Mouse (Mus musculus) adrenal gland, adult 18-20 months (tissue): ENCODE data around the gene 4930467E23Rik. TPM values are rescaled to one million over a fixed set of nuclear protein-coding genes. Genes with fewer than 3 reads are reported as not detected.
"Not testable (repeated sequence)": the region's sequence is repeated elsewhere in the genome, so short reads cannot be mapped to it uniquely, and the experiment has no call there.

Source experiments
- DNase-seq, 2 experiments: peaks; one replicate each; pipeline ENCODE4 v3.0.0; 2021 to 2022; ENCODE audit warnings: low spot score in 2 of 2
- total RNA-seq, 2 experiments: library from RNA; stranded (reverse); gene quantifications; 1 replicate in 1 of 2; 2 replicates in 1 of 2; pipeline ENCODE4 v1.2.3; 2021

The 4930467E23Rik gene
- total RNA-seq, 2 experiments from 2014 or later = not detected

DNA sequence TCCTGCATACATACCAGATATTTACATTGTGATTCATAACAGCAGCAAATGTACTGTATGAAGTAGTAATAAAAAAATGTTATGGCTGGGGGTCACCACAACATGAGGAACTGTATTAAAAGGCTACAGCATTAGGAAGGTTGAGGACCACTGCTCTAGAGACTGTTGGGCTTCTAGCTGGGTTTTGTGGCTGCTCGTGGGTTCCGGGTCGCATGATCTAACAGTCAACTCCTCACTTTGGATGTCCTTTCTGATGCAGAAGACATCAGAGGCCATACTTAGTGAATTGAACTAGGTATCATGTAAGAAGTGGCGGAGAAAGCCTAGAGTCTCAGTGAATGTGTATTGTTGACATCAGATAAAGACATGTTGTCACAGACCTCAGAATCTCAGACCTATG, 19.9 kb upstream of the 4930467E23Rik start:
- peak in 1 of 2 experiments; percentile 50 for DNase-seq

GRCm38 (mm10) chr8:19711171-19711860, 18.1 kb upstream of the 4930467E23Rik start:
- not testable (repeated sequence) for DNase-seq

GRCm38 (mm10) chr8:19712227-19712750, 17.1 kb upstream of the 4930467E23Rik start:
- DNase-seq = not testable (repeated sequence)

DNA sequence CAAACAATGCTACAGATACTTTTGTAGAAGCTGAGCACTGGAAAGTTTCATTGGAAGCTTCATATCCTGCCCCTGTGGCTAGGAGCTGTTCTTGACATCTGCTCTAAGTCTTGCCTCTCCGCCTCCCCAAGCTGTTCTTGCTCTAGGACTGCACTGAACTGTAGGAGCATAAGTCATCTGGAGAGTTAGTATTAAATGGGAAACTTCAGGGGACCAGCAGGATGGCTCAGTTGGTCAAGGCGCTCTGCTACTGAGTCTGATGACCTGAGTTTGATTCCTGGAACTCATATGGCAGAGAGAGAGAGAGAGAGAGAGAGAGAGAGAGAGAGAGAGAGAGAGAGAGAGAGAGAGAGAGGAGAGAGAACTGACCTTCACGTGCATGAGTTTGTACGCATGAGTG, 16.6 kb upstream of the 4930467E23Rik start:
- DNase-seq = not testable (repeated sequence)

DNA sequence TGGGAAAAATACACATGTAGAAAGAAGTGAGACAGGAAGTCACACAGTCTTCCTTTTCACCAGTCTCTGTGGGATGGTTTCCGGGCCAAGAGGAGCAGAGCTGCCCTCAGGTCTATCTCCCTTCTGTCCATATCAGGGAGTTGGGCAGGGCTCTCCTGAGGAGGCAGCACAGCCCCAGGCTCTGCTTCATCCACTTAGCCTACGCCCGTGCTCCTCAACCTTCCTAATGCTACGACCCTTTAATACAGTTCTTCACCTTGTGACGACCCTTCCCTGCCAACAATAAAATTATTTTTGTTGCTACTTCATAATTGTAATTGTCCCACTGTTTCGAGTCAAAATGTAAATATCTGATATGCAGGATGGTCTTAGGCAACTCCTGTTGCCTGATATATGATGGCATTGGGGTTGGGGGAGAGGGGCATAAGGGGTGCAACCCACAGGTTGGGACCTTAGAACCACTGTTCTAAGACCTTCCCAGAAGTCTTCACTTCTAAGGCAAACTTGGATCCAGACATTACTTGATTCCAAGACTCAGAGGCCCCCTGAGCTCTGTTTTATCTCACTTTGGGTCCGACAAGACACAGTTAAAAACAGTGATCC, 16.0 kb upstream of the 4930467E23Rik start:
- peak in 1 of 2 experiments; percentile 42 for DNase-seq

DNA sequence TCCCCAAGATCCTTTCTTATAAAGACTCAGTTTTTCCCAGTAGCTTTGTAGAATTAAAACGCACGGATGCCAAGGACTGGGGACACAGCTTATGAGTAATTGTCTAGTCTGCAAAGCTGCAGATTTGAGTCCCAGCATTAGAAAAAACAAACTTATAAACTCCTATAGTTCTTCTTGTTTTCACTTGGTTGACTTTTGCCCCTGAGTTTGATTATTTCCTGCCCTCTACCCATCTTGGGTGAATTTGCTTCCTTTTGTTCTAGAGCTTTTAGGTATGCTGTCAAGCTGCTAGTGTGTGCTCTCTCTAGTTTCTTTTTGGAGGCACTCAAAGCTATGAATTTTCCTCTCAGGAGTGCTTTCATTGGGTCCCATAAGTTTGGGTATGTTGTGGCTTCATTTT, 14.9 kb upstream of the 4930467E23Rik start:
- DNase-seq = not testable (repeated sequence)

- not testable (repeated sequence) for DNase-seq
These were observed 14.1 kb upstream of the 4930467E23Rik start for GRCm38 (mm10) chr8:19715266-19715665.

DNA sequence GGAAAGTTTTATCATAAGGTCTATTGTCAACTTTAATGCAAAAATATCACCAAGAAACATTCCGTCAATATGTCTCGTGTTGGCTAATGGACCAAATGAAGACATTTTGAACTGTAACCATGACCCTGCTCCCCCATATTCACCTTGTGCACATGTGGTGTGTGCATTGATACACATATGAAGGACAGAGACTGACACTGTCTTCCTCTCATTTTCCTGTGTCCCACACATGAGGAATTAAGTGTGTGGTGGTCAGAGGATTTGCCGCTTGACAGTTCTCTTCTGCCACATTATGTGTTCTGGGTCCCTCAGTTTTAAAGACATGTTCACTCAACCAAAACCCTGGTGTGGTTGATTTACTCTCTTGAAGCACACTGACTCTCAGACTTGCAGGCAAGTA, 11.5 kb upstream of the 4930467E23Rik start:
- DNase-seq = peak in 1 of 2 experiments; percentile 52

DNA sequence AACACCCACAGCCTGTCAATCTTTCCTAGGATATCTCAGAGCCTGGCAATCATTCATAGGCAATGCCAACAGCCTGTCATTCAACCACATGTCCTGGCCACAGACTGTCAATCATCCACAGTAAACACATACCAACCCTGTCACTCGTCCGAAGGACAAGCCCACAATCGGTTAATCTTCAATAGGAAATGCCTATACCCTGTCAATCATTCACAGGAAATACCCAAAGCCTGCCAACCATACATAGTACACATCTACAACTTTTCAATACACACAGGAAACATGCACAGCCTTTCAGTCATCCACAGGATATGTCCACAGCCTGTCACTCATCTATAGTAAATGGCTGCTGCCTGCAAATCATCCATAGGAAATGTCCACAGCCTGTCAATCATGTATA, 9.9 kb upstream of the 4930467E23Rik start:
- DNase-seq = peak in 1 of 2 experiments; percentile 41

DNA sequence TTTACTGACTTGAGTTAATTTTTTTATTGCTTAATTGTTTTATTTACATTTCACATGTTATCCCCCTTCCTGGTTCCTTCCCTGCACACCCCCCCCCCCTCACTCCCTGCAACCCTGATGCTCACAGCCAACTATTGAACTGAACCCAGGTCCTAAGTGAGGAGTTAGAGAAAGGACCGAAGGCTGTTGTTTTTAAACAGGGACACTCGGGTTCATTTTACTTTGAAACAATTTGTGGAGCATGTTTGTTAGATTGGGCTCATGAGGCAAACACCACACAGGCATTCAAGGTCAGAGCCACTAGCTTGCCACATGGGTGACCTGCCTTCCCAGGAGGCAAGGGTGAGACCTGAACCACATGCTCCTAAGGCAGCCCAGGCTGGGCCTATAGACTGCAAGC, 4.5 kb upstream of the 4930467E23Rik start:
- not testable (repeated sequence) for DNase-seq

DNA sequence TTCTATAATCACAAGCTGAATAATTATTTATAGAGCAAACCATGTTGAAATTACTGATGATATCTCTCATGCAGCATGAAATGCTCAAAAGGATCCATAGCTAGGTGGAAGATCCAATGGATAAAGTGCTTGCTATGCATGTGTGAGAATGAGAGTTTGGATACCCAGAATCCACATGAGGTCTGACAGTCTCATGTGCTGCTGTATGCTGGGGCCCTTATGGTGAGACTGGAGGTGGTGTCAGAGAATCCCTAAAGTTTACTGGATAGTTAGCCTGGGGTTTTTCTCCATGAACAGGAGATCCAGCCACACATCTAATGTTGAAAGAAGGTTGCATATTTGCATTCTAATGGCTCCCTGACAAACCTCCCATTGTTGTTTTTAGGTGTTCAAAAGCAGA, 22.4 kb downstream of the 4930467E23Rik start:
- not testable (repeated sequence) for DNase-seq

DNA sequence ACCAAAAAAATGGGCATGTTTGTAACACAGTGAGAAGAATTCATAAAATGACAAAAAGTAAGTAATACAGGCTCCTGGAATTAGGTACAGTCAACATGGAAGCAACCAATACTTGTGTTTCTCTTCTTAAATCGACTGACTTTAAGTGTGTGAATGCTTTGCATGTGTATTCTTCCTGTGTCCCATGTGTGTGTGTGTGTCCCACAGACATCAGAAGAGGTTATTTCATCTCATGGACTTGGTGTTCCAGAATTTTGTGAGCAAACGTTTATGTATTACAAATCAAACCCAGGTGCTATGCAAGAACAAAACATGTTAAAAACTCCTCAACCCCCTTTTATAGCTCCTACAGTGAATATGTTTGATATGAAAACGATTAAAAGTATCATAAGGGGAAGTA, 24.8 kb downstream of the 4930467E23Rik start:
- peak in 1 of 2 experiments; percentile 5 for DNase-seq

GRCm38 (mm10) chr8:19754961-19755360, 25.6 kb downstream of the 4930467E23Rik start:
- not testable (repeated sequence) for DNase-seq

GRCm38 (mm10) chr8:19761660-19762059, 32.3 kb downstream of the 4930467E23Rik start:
- peak in 1 of 2 experiments; percentile 21 for DNase-seq

DNA sequence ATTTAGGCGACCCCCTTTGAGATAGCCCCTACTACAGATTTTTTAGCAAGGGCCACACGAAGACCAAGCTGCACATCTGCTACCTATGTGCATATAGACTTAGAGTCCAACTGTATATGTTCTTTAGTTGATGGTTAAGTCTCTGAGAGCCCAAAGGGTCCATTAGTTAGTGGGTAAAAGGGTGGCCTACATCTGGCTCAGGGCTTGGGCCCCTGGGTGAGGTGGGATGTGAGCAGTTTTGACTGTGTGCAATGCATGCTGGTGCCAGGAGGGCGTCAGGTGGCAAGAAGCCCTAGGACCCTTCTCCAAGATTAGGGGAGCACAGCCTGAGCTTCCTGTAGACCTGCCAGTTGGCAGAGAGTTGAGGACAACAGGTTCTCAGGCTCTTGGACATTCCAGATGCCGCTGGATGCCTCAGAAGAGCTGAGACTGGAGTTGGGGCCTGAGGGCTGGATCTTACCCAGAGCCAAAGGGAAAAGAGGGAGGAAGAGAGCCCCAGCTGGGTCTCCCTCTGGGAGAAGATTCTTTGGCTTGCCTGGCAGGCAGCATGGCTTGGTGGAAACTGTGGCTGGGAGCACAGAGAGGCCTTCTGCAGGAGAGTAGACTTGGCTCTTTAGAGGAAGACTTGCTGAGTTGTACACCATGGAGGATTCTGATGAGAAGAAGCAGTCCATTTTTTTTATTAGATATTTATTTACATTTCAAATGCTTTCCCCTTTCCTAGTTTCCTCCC, 33.6 kb downstream of the 4930467E23Rik start:
- peak in 1 of 2 experiments; percentile 41 for DNase-seq

DNA sequence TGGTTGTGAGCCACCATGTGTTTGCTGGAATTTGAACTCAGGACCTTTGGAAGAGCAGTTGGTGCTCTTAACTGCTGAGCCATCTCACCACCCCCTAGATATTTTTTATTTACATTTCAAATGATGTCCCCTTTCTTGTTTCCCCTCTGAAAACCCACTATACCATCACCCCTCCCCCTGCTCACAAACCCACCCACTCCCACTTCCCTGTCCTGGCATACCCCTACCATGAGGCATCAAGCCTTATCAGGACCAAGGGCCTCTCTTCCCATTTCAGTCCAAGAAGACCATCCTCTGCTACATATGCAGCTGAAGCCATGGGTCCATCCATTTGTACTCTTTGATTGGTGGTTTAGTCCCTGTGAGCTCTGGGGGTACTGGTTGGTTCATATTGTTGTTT, 36.2 kb downstream of the 4930467E23Rik start:
- peak in 1 of 2 experiments; percentile 58 for DNase-seq

- peak in 1 of 2 experiments; percentile 18 for DNase-seq
These were observed 44.1 kb downstream of the 4930467E23Rik start for GRCm38 (mm10) chr8:19773461-19773860.

DNA sequence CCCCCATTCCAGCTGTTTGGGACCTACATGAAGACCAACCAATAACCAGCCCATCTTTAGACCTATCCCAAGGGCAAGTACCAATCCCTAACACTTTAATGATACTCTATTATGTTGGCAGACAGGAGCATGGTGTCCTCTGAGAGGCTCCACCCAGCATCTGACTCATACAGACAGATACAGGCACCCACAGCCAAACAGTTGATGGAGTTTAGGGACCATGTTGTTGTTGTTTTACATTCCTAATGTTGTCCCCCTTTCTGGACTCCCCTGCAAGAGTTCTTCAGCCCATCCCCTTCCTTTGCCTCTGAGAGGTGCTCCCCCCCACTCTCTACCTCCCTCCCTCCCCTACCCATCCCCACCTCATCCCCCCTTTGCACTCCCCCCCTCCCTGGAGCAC, 46.9 kb downstream of the 4930467E23Rik start:
- DNase-seq = not testable (repeated sequence)

DNA sequence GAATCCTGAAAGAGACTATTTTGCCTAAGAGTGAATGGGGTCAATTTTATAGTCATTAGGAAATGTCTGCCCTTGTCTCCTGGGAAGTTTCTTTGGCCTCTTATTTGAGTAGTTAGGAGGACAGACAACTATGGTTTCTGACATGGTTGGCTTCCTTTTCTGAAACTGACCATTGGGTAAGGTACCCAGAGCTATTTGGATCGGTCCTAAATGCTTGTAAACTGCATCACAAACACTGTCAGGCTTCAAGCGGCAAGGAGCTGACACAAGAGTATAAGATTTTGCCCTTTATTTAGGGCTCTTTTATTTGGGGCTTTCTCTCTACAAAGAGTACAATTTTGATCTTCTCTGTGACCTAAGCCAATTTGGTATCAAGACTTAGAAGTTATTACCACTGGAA, 48.1 kb downstream of the 4930467E23Rik start:
- DNase-seq = peak in 1 of 2 experiments; percentile 18

GRCm38 (mm10) chr8:19778126-19778525, 48.8 kb downstream of the 4930467E23Rik start:
- DNase-seq = peak in 1 of 2 experiments; percentile 39

GRCm38 (mm10) chr8:19778891-19779290, 49.5 kb downstream of the 4930467E23Rik start:
- peak in 1 of 2 experiments; percentile 31 for DNase-seq
